Mouse (Mus musculus) lung, postnatal 4 days (tissue): ENCODE measurements around the gene Fbxw8.

Experiments
- DNase-seq, 2 experiments: peaks; one replicate each; pipeline ENCODE4 v3.0.0; 2021

The Fbxw8 gene

DNA sequence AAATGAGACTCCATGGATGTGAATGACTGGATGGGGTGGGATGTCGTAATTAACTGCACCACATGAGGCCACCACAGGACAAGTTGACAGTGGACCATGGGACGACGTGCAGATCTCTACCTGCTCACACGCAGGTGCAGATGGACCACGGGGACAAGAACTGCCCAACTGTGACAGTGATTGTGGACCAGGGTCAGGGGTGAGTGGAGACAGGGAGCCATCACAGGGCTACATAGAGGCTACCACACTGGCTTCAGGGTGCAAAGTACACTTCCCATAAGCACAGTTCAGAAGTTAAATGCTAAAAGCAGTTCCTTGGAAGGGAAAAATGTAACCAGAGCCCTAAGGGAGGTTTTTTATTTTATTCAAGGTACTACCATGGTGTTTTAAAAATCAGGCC, 83.5 kb downstream of the Fbxw8 start:
- DNase-seq, result no peak

DNA sequence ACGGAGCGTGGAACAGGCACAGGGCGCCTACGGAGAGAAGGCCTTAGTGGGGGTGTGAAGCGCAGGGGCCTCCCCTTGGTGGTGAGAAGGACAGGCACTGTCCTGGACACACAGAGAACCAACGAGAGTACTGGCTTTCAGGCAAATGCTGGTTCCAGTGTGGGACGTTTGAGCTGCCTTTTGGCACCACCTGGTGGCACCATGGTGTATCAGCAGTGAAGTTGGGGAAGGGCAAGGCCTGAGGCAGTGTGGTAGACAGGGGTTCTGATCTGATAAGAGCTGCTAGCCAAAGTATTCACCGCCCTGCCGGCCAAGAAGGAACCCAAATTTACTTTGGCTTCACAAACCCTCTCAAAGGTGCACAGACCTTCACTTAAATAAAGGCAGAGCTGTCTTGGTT, 85.9 kb downstream of the Fbxw8 start:
- peak; percentile 66 to 77 for DNase-seq

DNA sequence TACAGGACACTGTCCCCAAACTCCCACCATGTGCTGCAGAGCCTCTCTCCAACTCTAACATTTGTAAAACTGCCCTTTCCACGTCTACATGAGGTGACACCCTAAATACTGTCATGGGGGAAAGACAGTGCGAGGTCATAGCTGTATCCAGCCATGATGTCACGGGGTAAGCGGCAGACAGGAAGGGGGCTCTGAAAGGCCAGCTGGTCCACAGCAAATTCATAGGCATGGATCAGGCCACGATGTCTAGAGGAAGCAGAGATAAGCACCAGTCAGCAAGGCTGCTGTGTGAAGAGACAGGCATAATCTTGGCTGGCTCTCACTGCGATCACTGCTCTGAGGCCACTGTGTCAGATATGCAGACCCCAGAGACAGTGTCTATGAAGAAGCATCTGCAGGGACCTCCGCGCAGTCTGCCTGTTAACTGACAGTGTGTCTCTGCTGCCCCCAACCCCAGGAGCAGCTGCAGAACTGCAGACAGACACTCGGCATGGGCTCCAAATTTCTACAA, 87.2 kb downstream of the Fbxw8 start:
- no peak for DNase-seq

DNA sequence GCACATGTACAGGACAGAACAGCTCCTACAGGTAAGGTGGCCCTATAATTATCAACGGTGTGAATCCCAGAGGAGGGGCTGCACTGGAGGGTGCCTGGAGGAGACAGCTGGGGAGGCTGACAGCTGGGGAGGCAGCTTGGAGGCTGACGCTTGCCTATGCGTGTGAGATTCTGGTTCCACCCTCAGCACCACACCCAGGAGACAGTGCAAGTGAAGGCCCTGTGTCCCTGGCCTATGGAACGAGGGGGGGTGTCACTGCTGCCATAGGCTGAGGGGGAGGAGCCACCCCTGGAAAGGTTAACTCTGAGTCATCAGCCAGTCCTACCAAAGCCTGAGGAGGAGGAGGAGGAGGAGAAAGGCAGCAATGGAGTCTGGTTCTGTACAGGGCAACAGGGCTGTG, 87.7 kb downstream of the Fbxw8 start:
- DNase-seq, result no peak

DNA sequence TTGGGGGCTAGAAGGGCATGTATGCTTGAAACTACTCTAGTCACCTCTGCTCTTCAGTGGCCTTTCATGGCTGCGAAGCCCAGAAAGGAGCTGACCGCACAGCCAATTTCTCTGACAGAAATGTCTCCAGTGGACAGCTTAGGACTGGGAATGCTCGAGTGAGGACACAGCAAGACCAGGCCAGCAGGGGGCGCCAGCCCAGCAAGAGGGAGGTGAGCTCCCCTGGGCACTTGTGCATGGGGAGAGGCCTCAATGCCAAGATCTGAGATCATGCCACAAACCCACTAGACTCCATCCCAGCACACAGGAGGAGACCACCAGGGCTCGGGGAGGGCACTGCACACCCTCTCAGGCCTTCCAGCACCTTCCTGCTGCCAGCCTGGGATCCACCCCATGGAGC, 88.4 kb downstream of the Fbxw8 start:
- DNase-seq, result peak; percentile 61 to 74

DNA sequence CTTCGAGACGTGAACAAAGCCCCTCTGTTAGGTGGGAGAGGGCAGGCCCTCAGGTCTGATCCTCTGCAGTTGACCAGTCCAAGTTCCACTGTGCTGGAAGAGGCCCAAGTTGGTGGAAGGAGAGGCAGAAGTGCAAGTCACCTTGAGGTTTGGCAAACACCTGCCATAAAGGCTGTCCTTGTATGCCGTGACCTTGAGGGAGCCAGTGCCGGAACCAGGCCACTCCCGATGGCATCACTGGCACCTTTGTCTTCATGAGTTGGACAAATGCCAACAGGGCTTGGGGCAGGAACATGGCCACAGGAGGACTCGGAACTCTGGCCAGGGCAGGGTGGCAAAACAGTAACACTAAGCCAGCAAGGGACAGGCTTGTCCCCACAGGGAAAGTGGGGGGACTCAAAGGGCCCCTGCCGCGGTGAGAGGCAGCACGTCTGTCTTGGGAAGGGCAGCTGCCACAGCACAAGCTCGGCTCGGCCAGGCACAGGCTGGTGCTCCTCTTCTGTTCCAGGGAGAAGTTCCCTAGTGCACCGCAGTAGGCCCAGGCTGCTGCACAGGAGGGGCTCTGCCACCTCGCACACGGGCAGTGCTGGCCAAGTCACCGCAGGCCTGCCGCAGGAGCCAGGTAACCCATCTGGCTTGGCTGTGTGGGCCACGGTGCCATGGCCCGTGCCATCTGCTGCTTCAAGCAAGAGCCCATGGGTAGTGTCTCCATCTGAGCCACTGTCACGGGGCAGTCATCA, 89.6 kb downstream of the Fbxw8 start:
- DNase-seq, result no peak

DNA sequence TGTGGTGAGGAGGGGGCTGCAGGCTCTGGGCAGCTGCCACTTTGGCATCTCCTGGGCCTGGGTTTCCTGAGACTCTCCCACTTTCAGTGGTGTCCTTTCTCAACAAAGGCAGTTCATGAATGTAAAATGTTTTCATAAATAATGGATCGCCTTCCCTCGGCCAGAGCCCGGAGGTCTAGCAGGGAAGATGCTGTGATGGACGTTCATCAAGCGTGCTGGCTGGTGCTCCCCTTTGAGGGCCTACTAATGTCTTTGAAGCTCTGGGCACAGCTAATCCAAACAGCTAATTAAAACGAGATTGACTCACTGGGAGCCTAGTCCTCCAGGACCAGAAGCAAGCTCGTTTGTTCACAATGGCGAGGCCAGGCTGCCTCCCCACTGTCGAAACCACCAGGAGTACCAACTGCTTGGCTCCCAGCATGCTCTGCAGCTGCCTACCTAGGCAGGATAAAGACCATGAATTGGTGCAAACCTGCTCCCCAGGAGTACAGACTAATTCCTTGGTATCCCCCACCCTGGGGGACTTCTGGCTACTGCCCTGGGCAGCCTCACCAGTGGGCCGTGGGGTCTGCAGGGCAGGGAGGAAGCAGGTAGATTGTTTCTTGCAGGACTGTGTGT, 90.9 kb downstream of the Fbxw8 start:
- no peak for DNase-seq

DNA sequence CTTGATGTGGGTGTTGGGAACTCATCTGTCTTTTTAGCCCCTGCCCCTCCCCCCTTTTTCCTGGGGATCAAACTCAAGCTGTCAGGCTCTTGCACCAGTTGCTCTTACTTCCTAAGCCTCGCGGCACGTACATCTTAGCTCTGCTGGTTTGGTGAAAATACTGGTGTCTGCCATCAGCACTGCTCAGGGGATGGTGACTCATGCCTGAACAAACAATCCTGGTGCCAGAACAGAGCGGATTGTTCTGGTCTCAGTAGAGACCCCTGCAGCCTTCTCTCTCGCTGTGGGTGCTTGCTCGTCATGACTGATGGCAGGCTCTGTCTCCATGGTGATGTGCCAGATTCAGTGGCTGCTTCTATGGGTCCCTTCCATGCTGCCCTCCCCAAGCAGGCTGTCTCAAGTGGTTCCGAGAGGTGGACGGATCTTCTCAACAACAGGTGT, 92.1 kb downstream of the Fbxw8 start:
- no peak for DNase-seq

DNA sequence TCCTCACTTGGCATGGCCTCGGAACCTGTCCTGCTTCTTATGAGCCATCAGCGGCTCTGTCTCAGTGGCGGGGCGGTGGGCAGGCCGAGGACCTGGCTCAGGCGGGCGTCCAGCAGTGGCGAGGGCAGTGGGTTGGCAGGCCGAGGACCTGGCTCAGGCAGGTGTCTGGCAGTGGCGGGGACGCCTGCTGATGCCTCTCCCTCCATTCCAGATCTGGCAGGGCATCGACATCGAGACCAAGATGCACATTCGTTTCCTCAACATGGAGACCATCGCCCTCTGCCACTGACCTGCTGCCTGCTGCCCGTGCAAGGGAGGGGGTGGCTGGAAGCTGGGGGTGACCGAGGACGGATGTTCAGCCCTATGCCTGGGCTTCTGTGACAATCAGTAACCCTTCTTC, 93.9 kb downstream of the Fbxw8 start:
- DNase-seq, result no peak

DNA sequence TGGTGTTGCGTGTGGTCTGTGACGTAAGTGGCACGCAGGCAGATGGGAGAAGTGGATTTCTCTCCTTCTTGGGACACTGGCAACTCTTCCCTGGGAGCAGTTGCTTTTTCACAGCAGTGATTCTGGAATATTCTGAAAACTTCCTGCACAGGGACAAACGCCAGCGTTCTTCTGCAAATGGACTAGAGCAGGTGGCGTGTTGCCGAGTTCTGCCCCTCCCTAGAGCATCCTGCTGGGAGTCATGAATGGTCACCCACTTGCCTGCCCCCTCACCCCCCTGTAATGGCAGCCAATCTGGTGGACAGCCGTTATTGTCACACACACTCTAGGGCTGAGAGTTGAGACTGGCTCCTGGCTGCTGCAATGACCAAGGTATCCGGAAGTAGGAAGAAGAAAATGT, 95.6 kb downstream of the Fbxw8 start:
- DNase-seq, result no peak

DNA sequence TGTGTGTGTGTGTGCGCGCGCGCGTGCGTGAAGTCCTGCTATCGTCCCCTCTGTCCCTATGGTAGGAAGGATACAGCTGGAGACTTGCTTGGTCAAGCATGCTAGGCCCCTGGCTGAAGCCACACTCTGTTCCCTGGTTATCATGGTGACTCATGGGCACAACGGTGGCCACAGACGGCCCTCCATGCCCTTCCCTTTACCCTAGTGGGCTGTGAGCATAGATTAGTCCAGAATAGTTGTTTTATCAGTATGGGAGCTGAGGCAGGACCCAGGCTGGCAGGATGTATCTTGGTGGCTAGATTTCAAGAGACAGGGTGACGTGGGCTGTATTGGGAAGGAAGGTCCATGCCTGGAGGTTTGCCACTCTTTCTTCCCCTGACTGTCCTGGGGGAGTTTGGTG, 96.4 kb downstream of the Fbxw8 start:
- no peak for DNase-seq

DNA sequence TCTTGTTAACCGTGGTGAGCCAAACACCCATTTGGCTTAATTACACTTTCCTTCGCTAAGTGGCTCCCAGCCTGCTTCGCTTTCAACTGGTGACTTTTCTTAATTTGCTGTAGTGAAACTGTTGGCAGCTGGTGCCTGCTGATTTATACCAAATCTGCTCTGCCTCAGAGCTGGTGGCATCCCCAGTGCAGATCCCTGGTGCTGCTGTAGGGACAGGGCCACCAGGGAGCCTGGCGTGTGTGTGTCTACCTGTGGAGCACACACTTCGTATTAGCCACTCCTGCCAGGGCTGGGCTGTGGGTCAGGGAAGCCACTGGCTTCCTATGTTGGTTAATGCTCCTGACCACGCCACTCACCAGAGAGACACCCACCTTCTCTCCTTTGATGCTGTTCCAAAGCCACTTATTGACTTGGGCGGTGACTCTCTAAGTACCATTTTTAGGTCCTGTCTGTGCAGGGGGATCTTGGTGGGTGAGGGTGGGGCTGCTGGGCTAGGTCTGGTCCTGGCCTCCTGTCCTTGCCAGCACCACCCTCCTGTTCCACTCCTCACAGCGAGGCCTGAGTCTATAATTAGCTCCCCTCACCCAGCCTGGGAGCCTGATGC, 97.7 kb downstream of the Fbxw8 start:
- peak; percentile 26 to 72 for DNase-seq

DNA sequence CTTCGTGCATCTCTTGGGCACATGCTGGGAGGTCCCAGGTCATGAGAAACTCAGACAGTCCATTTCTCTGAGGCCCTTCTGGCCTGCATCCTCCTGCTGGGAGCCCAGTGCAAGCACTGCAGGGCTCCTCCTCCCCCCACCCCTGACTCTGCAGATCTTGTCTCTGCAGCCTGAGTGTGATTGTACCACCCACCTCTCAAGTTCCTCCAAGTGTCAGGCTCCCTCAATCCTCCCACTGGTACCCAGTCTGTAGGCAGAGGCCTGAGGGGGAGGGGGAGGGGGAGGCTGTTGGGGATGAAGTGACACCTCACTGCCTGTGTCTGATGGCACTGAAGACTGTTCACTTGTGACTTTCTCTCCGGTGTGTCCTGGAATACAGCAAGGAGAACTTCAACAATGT, 102.1 kb downstream of the Fbxw8 start:
- no peak for DNase-seq

DNA sequence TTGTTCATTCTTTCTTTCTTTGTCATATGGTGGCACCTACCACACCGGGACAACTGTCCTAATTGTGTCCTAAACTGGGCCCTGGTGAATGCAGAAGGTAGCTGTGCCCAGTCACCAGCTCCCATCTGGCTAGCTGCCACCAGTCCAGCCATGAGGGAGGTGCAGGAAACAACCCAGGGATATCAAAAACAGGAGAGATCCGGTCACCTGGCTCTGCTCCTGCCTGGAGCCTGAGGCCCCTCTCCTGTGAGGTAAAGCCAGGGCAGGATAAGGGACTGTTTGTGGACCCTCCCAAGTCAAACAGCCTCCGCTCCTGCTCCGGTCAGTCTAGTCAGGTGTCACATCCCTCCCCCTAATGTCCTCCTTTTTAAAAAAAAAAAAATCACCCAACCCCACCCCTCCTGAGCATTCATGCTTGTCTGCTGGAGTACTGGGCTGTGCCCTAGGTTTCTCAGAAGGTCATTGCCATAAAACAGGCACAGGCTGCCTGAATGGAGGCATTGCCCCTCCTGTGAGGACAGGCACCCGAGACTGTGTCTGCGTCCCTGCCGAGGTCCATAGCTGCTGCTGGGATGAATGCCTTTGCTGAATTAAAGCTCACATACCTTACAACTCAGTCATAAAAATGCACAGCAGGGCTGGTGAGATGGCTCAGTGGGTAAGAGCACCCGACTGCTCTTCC, 103.1 kb downstream of the Fbxw8 start:
- no peak for DNase-seq

DNA sequence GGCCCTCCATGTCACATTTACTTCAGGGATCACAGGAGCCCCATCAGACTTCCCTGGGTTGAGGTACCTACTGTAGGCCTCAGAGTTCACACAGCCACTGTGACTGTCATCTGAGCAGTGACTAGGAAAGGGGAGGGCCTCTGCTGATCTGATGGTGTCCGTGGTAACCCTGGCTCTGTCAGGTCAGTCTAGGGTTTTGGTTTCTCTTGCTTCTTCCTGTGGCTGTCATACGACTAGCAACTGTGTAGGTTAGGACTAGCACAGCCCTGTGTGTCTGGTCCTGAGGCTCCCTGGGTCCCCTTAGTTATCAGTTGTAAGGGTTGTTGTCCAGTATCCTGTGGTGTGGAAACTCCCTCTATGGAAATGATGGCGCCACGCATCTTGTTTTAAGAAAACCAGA, 104.5 kb downstream of the Fbxw8 start:
- no peak for DNase-seq

DNA sequence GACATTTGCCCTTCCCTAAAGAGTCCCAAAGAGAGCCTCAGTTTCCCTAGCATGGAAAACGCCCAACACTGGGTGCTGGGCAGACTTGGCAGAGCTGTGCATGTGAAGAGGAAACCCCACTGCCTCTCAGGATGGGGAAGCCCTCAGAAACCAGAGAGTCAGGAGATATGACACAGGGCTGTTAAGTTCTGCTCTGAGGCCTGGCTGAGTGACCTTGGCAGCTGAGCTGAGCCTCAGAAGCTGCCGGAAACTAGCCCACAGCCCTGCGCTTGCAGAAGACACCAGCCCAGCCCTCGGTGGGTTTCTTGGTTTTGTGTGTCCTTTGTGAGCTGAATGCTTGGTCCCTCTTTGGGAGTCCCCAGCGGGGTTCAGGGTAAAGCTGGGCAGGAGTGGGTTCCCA, 106.3 kb downstream of the Fbxw8 start:
- no peak for DNase-seq

DNA sequence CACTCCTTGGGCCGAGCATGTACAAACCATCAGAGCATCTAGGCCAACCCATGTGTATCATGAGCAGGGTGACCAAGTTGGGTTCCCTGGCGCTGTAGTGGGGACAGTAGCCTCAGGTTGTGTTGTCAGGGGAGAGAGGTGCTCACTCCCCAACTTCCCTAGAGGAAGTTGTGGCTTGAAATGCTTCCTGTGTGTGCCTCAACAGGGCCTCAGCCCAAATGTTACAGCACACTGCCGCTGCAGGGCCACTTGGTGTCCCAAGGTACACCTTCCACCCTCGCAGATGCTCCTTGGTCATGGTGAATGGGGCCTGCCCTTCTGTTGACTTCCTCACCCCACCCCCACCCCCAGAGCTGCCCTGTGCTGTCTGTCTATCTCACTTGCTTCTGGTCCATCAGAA, 106.9 kb downstream of the Fbxw8 start:
- DNase-seq, result no peak

DNA sequence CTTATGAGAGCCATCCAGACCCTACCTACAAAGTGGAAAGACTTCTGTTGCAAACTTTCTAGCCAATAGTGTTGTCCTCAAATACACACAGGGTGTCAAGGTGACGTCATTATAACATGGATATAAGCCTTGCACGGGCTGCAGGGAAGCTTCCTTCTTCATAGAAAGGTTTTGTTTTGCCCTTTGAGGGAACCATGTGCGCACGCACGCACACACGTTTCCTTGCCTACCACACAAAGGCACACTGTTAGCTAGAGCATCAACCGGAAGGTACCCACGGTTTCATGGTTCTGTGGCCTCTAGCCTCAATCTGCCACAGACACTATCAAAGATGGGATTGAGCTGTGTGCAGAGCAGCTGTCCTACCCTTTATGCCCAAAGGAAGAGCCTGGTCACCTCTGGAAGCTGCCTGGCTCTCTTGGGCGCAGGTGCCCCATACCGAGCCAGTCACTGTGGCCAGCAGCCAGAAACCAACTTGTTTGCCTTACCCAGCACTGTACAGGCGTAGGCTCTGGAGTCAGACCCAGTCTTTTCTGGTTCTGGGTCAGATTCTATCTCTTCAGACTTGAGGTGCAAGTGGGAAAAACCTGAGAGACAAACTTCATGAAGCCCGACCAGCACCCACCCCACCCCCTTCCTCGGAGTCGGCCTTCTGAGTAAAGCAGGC, 108.0 kb downstream of the Fbxw8 start:
- no peak for DNase-seq

DNA sequence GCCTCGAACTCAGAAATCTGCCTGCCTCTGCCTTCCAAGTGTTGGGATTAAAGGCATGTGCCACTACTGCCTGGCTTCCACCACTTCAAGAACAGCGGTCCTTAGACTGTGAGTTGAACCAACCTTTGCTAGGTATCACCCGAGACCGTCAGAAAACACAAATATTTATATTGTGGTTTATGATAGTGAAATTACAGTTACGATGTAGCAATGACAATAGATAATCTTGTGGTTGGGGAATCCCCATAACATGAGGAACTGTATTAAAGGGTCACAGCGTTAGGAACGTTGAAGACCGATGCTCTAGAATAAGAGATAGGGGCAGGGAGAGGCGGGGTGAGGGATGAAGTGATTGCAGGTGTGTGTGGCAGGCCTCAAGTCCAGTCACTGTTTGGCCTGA, 109.9 kb downstream of the Fbxw8 start:
- DNase-seq, result no peak

DNA sequence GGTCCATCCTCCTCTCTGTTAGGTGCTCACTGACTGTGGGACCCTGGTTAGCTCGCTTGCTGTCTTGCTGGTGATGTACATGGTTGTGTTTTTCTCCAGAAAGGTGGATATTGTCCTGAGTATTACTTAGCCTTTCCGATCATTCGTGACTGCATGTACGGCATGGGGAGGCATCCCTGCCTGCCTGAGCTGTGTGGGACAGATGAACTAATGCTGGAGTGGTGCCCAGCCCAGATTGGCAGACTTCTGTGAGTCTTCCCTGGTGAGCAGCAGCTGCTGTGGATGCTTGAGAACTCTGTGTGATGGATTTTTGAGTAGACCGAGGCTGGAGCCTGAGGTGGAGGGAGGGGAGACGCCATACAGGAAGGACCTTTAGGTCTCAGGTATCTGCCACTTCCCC, 110.4 kb downstream of the Fbxw8 start:
- no peak for DNase-seq

DNA sequence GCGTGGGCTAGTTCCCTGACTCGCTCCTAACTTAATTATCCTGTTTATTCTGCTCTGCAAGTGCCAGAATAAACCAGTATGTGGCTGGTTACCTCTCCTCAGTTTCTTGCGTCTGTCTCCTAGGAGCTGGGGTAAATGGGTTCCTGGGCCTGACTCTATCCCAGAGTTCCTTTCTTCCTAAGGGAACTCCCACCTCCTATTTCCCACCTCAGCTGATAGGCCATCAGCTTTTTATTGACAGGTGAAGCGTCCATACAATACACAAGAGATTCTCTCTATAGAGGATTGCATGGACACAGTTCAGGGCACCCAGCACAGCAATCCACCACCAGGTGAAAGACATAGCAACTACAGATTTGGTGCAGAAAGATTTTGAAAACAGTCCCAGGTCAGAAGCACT, 111.5 kb downstream of the Fbxw8 start:
- DNase-seq, result no peak

DNA sequence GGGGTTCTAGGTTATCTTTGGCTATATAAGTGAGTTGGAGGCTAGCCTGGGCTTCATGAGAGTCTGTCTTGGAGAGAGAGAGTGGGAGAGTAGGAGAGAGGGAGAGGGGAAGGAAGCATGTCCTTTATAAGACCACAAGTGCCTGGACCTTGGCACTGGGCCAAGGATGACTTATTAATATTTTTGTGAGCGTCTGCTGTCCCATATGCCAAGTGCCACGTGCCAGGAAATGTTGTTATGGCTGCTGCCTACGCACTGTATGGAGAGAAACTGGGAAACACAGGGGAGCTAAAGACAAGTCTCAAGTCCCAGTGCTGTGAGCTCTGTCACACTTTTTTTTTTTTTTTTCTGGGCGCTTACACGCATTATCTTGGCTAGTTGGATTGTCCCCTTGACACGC, 112.7 kb downstream of the Fbxw8 start:
- no peak for DNase-seq

DNA sequence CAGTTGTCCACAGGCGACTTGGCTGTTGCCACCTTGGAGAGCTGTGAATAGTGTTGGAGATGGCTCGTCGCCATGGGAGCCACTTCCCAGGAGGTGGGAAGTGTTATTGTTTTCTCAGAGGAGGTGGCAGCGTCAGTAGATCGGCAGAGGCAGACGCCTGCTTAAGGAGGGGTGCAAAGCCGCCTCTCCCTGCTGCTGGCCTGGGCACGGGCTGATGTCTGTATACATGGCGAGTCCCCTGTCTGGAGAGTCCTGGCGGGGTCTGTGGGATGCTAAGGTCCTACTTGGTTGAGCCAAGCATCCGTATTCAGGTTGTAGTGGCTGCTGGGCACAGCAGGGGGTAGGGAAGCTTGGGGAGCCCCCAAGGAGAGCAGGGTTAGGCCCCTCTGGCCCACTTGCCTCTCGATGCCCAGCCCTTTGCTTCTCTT, 116.0 kb downstream of the Fbxw8 start:
- no peak for DNase-seq
